Mouse (Mus musculus) myocyte (in vitro differentiated cells): Measurements from ENCODE around the gene Gm20521. TPM values are rescaled to one million over a fixed set of nuclear protein-coding genes. Genes with fewer than 3 reads are reported as not detected.

Experiments used
- H3K27me3 ChIP-seq: one replicate; pipeline ENCODE4 v1.6.1; 2011; ENCODE audit not compliant: control insufficient read depth, insufficient read depth, insufficient read length
- H3K36me3 ChIP-seq: one replicate; pipeline ENCODE4 v1.6.1; 2011; ENCODE audit not compliant: control insufficient read depth, insufficient read depth
- H3K4me2 ChIP-seq: one replicate; pipeline ENCODE4 v1.6.1; 2011; ENCODE audit warnings: low read depth, control low read depth
- H3K4me3 ChIP-seq: one replicate; pipeline ENCODE4 v1.5.1; 2011; ENCODE audit warnings: mild to moderate bottlenecking, control low read depth, moderate library complexity
- H3K79me2 ChIP-seq: one replicate; pipeline ENCODE4 v1.6.1; 2011; ENCODE audit not compliant: control insufficient read depth, insufficient read depth
- H3ac ChIP-seq: one replicate; pipeline ENCODE4 v1.6.1; 2011; ENCODE audit not compliant: control insufficient read depth, insufficient read length
- CEBPB ChIP-seq: IDR thresholded peaks from 2 replicates; pipeline ENCODE4 v1.6.1; 2011; ENCODE audit warnings: mild to moderate bottlenecking, moderate library complexity; ENCODE audit not compliant: poor library complexity, insufficient read depth, severe bottlenecking
- E2F4 ChIP-seq: IDR thresholded peaks from one replicate; pipeline ENCODE4 v1.6.1; 2011; ENCODE audit warnings: mild to moderate bottlenecking, control low read depth, moderate library complexity; ENCODE audit not compliant: insufficient read depth
- MAX ChIP-seq: IDR thresholded peaks from one replicate; pipeline ENCODE4 v1.6.1; 2011; ENCODE audit warnings: low read depth, mild to moderate bottlenecking, control low read depth
- MYOD1 ChIP-seq, 3 experiments: IDR thresholded peaks; one replicate each; pipeline ENCODE4 v1.6.1; 2011; ENCODE audit warnings: control low read depth in 2 of 3, low read depth in 2 of 3, mild to moderate bottlenecking in 2 of 3, moderate library complexity in 1 of 3; ENCODE audit not compliant: insufficient read length in 2 of 3, control insufficient read depth in 1 of 3
- MYOG ChIP-seq, 3 experiments: IDR thresholded peaks; one replicate each; pipeline ENCODE4 v1.6.1; 2011; ENCODE audit warnings: control low read depth in 2 of 3, low read depth in 2 of 3, mild to moderate bottlenecking in 2 of 3; ENCODE audit not compliant: insufficient read length in 2 of 3, control insufficient read depth in 1 of 3, insufficient read depth in 1 of 3
- POLR2A ChIP-seq: IDR thresholded peaks from one replicate; pipeline ENCODE4 v1.6.1; 2011; ENCODE audit warnings: low read depth, mild to moderate bottlenecking, control low read depth, moderate library complexity; ENCODE audit not compliant: insufficient read length
- POLR2AphosphoS2 ChIP-seq: IDR thresholded peaks from one replicate; pipeline ENCODE4 v1.6.1; 2011; ENCODE audit warnings: low read depth, control low read depth; ENCODE audit not compliant: insufficient read length
- REST ChIP-seq: IDR thresholded peaks from one replicate; pipeline ENCODE4 v1.6.1; 2011; ENCODE audit warnings: mild to moderate bottlenecking, control low read depth, moderate library complexity; ENCODE audit not compliant: insufficient read depth, insufficient read length
- SRF ChIP-seq: IDR thresholded peaks from one replicate; pipeline ENCODE4 v1.6.1; 2011; ENCODE audit warnings: low read depth; ENCODE audit not compliant: control insufficient read depth, insufficient read length
- TCF12 ChIP-seq: IDR thresholded peaks from one replicate; pipeline ENCODE4 v1.6.1; 2011; ENCODE audit warnings: mild to moderate bottlenecking, control low read depth; ENCODE audit not compliant: poor library complexity, insufficient read depth, severe bottlenecking
- TCF3 ChIP-seq: IDR thresholded peaks from one replicate; pipeline ENCODE4 v1.6.1; 2011; ENCODE audit warnings: low read depth, control low read depth; ENCODE audit not compliant: insufficient read length
- USF1 ChIP-seq: IDR thresholded peaks from one replicate; pipeline ENCODE4 v1.6.1; 2011; ENCODE audit warnings: low read depth, mild to moderate bottlenecking, control low read depth, moderate library complexity
- polyA plus RNA-seq: library from polyadenylated mRNA; unstranded; fragments of >200 nt; fragmentation: generic; extraction: Trizol; gene quantifications from one replicate; pipeline ENCODE4 v1.2.1, GENCODE M21; 2012; ENCODE audit warnings: missing spikeins

The Gm20521 gene
- polyA plus RNA-seq = 0.47 TPM

GRCm38 (mm10) chr14:54883154-54884021, at the start of gene Gm20521, which contains the start of gene Bcl2l2:
Gene Gm20521, plus strand, starts transcription at chr14:54883441.
Gene Bcl2l2, plus strand, starts transcription at chr14:54883377.
- TF ChIP-seq POLR2A (peak; percentile 95), MYOG (IDR thresholded peaks at IDR 0.05; ENCODE audit: control insufficient read depth in 1 of 3, insufficient read depth in 1 of 3, insufficient read length in 2 of 3, low read depth in 2 of 3) (no peak), POLR2AphosphoS2 (peak; percentile 91)
- peaks cover 25% of the 10 kb centered on the region for H3K79me2 ChIP-seq
- no peaks in the 10 kb centered on the region for H3K36me3 ChIP-seq
- no peaks in the 10 kb centered on the region for H3K27me3 ChIP-seq
- peak within 1 kb of the TSS; percentile 93 for H3K4me2 ChIP-seq
- H3K4me3 ChIP-seq = peak within 1 kb of the TSS; percentile 93
- peak within 1 kb of the TSS; percentile 20 for H3ac ChIP-seq

GRCm38 (mm10) chr14:54843461-54843860, 39.8 kb upstream of the Gm20521 start:
- no peaks in the 10 kb centered on the region for H3K27me3 ChIP-seq
- no peaks in the 10 kb centered on the region for H3K36me3 ChIP-seq
- no peaks in the 10 kb centered on the region for H3K79me2 ChIP-seq
- TF ChIP-seq SRF = no peak
- no peak for TF ChIP-seq REST
- no peak for TF ChIP-seq MAX
- TF ChIP-seq CEBPB = no peak
- no peak for TF ChIP-seq E2F4
- no peak for TF ChIP-seq MYOD1 (IDR thresholded peaks at IDR 0.05; ENCODE audit: control insufficient read depth in 1 of 3, insufficient read length in 2 of 3, low read depth in 2 of 3)
- no peak for TF ChIP-seq POLR2A
- no peak for TF ChIP-seq USF1
- TF ChIP-seq MYOG (IDR thresholded peaks at IDR 0.05; ENCODE audit: control insufficient read depth in 1 of 3, insufficient read depth in 1 of 3, insufficient read length in 2 of 3, low read depth in 2 of 3) = no peak
- TF ChIP-seq TCF3 = no peak
- no peak for TF ChIP-seq POLR2AphosphoS2
- no peak for TF ChIP-seq TCF12
- no peak overlapping the region for H3K4me3 ChIP-seq
- no peak overlapping the region for H3ac ChIP-seq
- no peak overlapping the region for H3K4me2 ChIP-seq

GRCm38 (mm10) chr14:54855726-54856125, 27.5 kb upstream of the Gm20521 start:
- Histone ChIP-seq H3K4me3 (no peak overlapping the region), H3K79me2 (no peaks in the 10 kb centered on the region), H3K36me3 (no peaks in the 10 kb centered on the region), H3ac (no peak overlapping the region), H3K4me2 (no peak overlapping the region), H3K27me3 (no peaks in the 10 kb centered on the region)
- TF ChIP-seq MYOD1 (IDR thresholded peaks at IDR 0.05; ENCODE audit: control insufficient read depth in 1 of 3, insufficient read length in 2 of 3, low read depth in 2 of 3) = no peak
- TF ChIP-seq USF1 = no peak
- TF ChIP-seq CEBPB = no peak
- no peak for TF ChIP-seq MAX
- no peak for TF ChIP-seq REST
- no peak for TF ChIP-seq E2F4
- no peak for TF ChIP-seq MYOG (IDR thresholded peaks at IDR 0.05; ENCODE audit: control insufficient read depth in 1 of 3, insufficient read depth in 1 of 3, insufficient read length in 2 of 3, low read depth in 2 of 3)
- TF ChIP-seq POLR2AphosphoS2 = no peak
- no peak for TF ChIP-seq SRF
- TF ChIP-seq TCF12 = no peak

GRCm38 (mm10) chr14:54856703-54857102, 26.5 kb upstream of the Gm20521 start:
- Histone ChIP-seq H3K79me2 (no peaks in the 10 kb centered on the region), H3K4me3 (no peak overlapping the region), H3ac (no peak overlapping the region), H3K27me3 (no peaks in the 10 kb centered on the region), H3K36me3 (no peaks in the 10 kb centered on the region), H3K4me2 (no peak overlapping the region)
- no peak for TF ChIP-seq SRF
- TF ChIP-seq USF1 = no peak
- TF ChIP-seq MYOD1 (IDR thresholded peaks at IDR 0.05; ENCODE audit: control insufficient read depth in 1 of 3, insufficient read length in 2 of 3, low read depth in 2 of 3) = no peak
- TF ChIP-seq REST = no peak
- TF ChIP-seq TCF3 = no peak

GRCm38 (mm10) chr14:54857891-54858290, 25.4 kb upstream of the Gm20521 start:
- no peaks in the 10 kb centered on the region for H3K79me2 ChIP-seq
- no peaks in the 10 kb centered on the region for H3K36me3 ChIP-seq
- H3ac ChIP-seq = no peak overlapping the region
- H3K27me3 ChIP-seq = no peaks in the 10 kb centered on the region
- TF ChIP-seq POLR2A (no peak), POLR2AphosphoS2 (no peak), MYOD1 (IDR thresholded peaks at IDR 0.05; ENCODE audit: control insufficient read depth in 1 of 3, insufficient read length in 2 of 3, low read depth in 2 of 3) (peak in 2 of 3 experiments; percentile 18 to 65)
- no peak overlapping the region for H3K4me3 ChIP-seq
- no peak overlapping the region for H3K4me2 ChIP-seq
